Mouse (Mus musculus) testis, adult 2 months (tissue): Measurements from ENCODE around the gene Sult1b1. TPM values are rescaled to one million over a fixed set of nuclear protein-coding genes. Genes with fewer than 3 reads are reported as not detected.

ENCODE experiments used
- H3K27ac ChIP-seq: fragments of 200-500 bp; 2 replicates; pipeline ENCODE4 v1.5.1; 2012; ENCODE audit warnings: low read depth, low read length; ENCODE audit not compliant: control insufficient read depth, insufficient read depth
- H3K27me3 ChIP-seq: fragments of 200-500 bp; 2 replicates; pipeline ENCODE4 v1.6.1; 2012; ENCODE audit warnings: mild to moderate bottlenecking, low read length, moderate library complexity; ENCODE audit not compliant: control insufficient read depth, insufficient read depth
- H3K36me3 ChIP-seq: fragments of 200-500 bp; 2 replicates; pipeline ENCODE4 v1.6.1; 2012; ENCODE audit warnings: mild to moderate bottlenecking, low read length; ENCODE audit not compliant: control insufficient read depth, insufficient read depth
- H3K4me1 ChIP-seq: fragments of 200-500 bp; 2 replicates; pipeline ENCODE4 v1.6.1; 2012; ENCODE audit warnings: low read length; ENCODE audit not compliant: control insufficient read depth, insufficient read depth
- H3K4me3 ChIP-seq: fragments of 200-500 bp; 2 replicates; pipeline ENCODE4 v1.5.1; 2012; ENCODE audit warnings: low read depth, mild to moderate bottlenecking, low read length, moderate library complexity, mixed read lengths; ENCODE audit not compliant: control insufficient read depth
- CTCF ChIP-seq: fragments of 200-500 bp; IDR thresholded peaks from 2 replicates; pipeline ENCODE4 v1.5.1; 2012; ENCODE audit warnings: low read depth, mild to moderate bottlenecking, inconsistent platforms, low read length, moderate library complexity; ENCODE audit not compliant: control insufficient read depth, insufficient read depth, insufficient replicate concordance
- POLR2A ChIP-seq: fragments of 200-500 bp; IDR thresholded peaks from 2 replicates; pipeline ENCODE4 v1.6.1; 2012; ENCODE audit warnings: low read depth, mild to moderate bottlenecking, inconsistent platforms, low read length, moderate library complexity; ENCODE audit not compliant: control insufficient read depth
- polyA plus RNA-seq: library from polyadenylated mRNA; depleted of rRNA; stranded (reverse); fragments of >200 nt; gene quantifications from 2 replicates; pipeline ENCODE4 v1.2.3, GENCODE M21; 2012; rRNA removed

The Sult1b1 gene
- polyA plus RNA-seq, result not detected in 2 replicates

GRCm38 (mm10) chr5:87538111-87538510 lies at the start of gene Sult1b1:
Sult1b1 (minus strand) TSS chr5:87538195.
- Histone ChIP-seq H3K4me3 (no peak within 1 kb of the TSS), H3K4me1 (no peaks in the 10 kb centered on the region), H3K36me3 (no peaks in the 10 kb centered on the region), H3K27me3 (no peaks in the 10 kb centered on the region), H3K27ac (no peak within 1 kb of the TSS)
- no peak for TF ChIP-seq POLR2A
- TF ChIP-seq CTCF, result no peak

- Histone ChIP-seq H3K4me1 (no peaks in the 10 kb centered on the region), H3K27me3 (no peaks in the 10 kb centered on the region), H3K36me3 (no peaks in the 10 kb centered on the region), H3K4me3 (no peak overlapping the region), H3K27ac (no peak overlapping the region)
- TF ChIP-seq POLR2A, result no peak
- TF ChIP-seq CTCF, result no peak
Observed at GRCm38 (mm10) chr5:87580389-87580788, 42.4 kb upstream of the Sult1b1 start.

- Histone ChIP-seq H3K36me3 (no peaks in the 10 kb centered on the region), H3K27me3 (no peaks in the 10 kb centered on the region), H3K27ac (no peak overlapping the region), H3K4me1 (no peaks in the 10 kb centered on the region), H3K4me3 (no peak overlapping the region)
- TF ChIP-seq CTCF (no peak), POLR2A (no peak)
Observed at GRCm38 (mm10) chr5:87574174-87574573, 36.2 kb upstream of the Sult1b1 start.

- Histone ChIP-seq H3K36me3 (no peaks in the 10 kb centered on the region), H3K4me3 (no peak overlapping the region), H3K27me3 (no peaks in the 10 kb centered on the region), H3K4me1 (no peaks in the 10 kb centered on the region), H3K27ac (no peak overlapping the region)
- no peak for TF ChIP-seq POLR2A
- TF ChIP-seq CTCF, result no peak
Observed at GRCm38 (mm10) chr5:87573490-87573889, 35.5 kb upstream of the Sult1b1 start.

- Histone ChIP-seq H3K27ac (no peak overlapping the region), H3K4me1 (no peaks in the 10 kb centered on the region), H3K27me3 (no peaks in the 10 kb centered on the region), H3K36me3 (no peaks in the 10 kb centered on the region), H3K4me3 (no peak overlapping the region)
- TF ChIP-seq CTCF (no peak), POLR2A (no peak)
Observed at GRCm38 (mm10) chr5:87572781-87573180, 34.8 kb upstream of the Sult1b1 start.

GRCm38 (mm10) chr5:87568845-87569244 lies 30.9 kb upstream of the Sult1b1 start, which contains the start of gene Sult1d1:
Sult1d1 (minus strand) TSS chr5:87569027.
- Histone ChIP-seq H3K27ac (no peak within 1 kb of the TSS), H3K36me3 (no peaks in the 10 kb centered on the region), H3K4me1 (no peaks in the 10 kb centered on the region), H3K27me3 (no peaks in the 10 kb centered on the region), H3K4me3 (no peak within 1 kb of the TSS)
- TF ChIP-seq CTCF (no peak), POLR2A (no peak)

GRCm38 (mm10) chr5:87567306-87567705 lies 29.3 kb upstream of the Sult1b1 start:
- TF ChIP-seq CTCF (no peak), POLR2A (no peak)
- H3K4me1 ChIP-seq, result no peaks in the 10 kb centered on the region
- no peaks in the 10 kb centered on the region for H3K36me3 ChIP-seq
- no peak overlapping the region for H3K4me3 ChIP-seq
- no peak overlapping the region for H3K27ac ChIP-seq
- no peaks in the 10 kb centered on the region for H3K27me3 ChIP-seq

- Histone ChIP-seq H3K27me3 (no peaks in the 10 kb centered on the region), H3K36me3 (no peaks in the 10 kb centered on the region), H3K4me3 (no peak overlapping the region), H3K27ac (no peak overlapping the region), H3K4me1 (no peaks in the 10 kb centered on the region)
- TF ChIP-seq POLR2A (no peak), CTCF (no peak)
Observed at GRCm38 (mm10) chr5:87562966-87563365, 25.0 kb upstream of the Sult1b1 start.
